14 mouse cellular contexts compared by ENCODE assay signal in genomic region chr3:70223443-70224065, GRCm38 (mm10).
A peak's percentile ranks its signal among the peaks of the same experiment; 100 is the strongest.
DNase-seq lines count a peak whose midpoint lies in the region; ATAC-seq and TF ChIP-seq lines count a peak whose summit lies in the region.
"Had no signal": no experiment of that assay in that cellular context is flagged by ENCODE, and none has a peak within 500 bp of the region (broad histone marks: within the 10 kb centered on the region; RNA-seq: fewer than 3 reads in every experiment).

No protein-coding gene starts in this region.

- H3K27ac ChIP-seq in forebrain, embryonic 12.5 days = no peak overlapping the region
- no peak overlapping the region for H3K27ac ChIP-seq in forebrain, embryonic 10.5 days
- H3K27ac ChIP-seq in embryonic facial prominence, embryonic 10.5 days (replicated peaks) = no peak overlapping the region
- H3K27ac ChIP-seq in kidney, embryonic 15.5 days = no peak overlapping the region
- H3K27ac ChIP-seq: embryonic facial prominence, embryonic 12.5 days; lung, embryonic 15.5 days had no signal

- ATAC-seq in forebrain, embryonic 12.5 days (ENCODE audit: low FRiP score) = peak; percentile 61
- no peak for ATAC-seq in kidney, embryonic 15.5 days (replicated peaks; ENCODE audit: low FRiP score)
- ATAC-seq: intestine, postnatal 0 days had no signal

- H3K36me3 ChIP-seq in forebrain, embryonic 12.5 days (replicated peaks) = no peaks in the 10 kb centered on the region
- H3K36me3 ChIP-seq in forebrain, embryonic 10.5 days (replicated peaks) = no peaks in the 10 kb centered on the region
- H3K36me3 ChIP-seq in embryonic facial prominence, embryonic 10.5 days (replicated peaks) = no peaks in the 10 kb centered on the region
- no peaks in the 10 kb centered on the region for H3K36me3 ChIP-seq in kidney, embryonic 15.5 days
- H3K36me3 ChIP-seq: embryonic facial prominence, embryonic 12.5 days; lung, embryonic 15.5 days had no signal

- H3K4me3 ChIP-seq in forebrain, embryonic 12.5 days (replicated peaks) = no peak overlapping the region
- no peak overlapping the region for H3K4me3 ChIP-seq in forebrain, embryonic 10.5 days
- no peak overlapping the region for H3K4me3 ChIP-seq in embryonic facial prominence, embryonic 10.5 days
- H3K4me3 ChIP-seq in kidney, embryonic 15.5 days (replicated peaks) = no peak overlapping the region
- H3K4me3 ChIP-seq: embryonic facial prominence, embryonic 12.5 days; lung, embryonic 15.5 days had no signal

- WGBS in forebrain, embryonic 12.5 days = 54% methylated on average over 3 of the region's 3 CpGs
- WGBS in forebrain, embryonic 10.5 days = 87% methylated on average over 3 of the region's 3 CpGs
- WGBS in embryonic facial prominence, embryonic 10.5 days = 88% methylated on average over 3 of the region's 3 CpGs
- WGBS in kidney, embryonic 15.5 days = 85% methylated on average over 3 of the region's 3 CpGs

- no peaks in the 10 kb centered on the region for H3K27me3 ChIP-seq in forebrain, embryonic 12.5 days
- H3K27me3 ChIP-seq in forebrain, embryonic 10.5 days (ENCODE audit: poor library complexity, severe bottlenecking) = no peaks in the 10 kb centered on the region
- no peaks in the 10 kb centered on the region for H3K27me3 ChIP-seq in embryonic facial prominence, embryonic 10.5 days (replicated peaks; ENCODE audit: low read depth, poor library complexity, severe bottlenecking)
- no peaks in the 10 kb centered on the region for H3K27me3 ChIP-seq in kidney, embryonic 15.5 days
- H3K27me3 ChIP-seq: embryonic facial prominence, embryonic 12.5 days; lung, embryonic 15.5 days had no signal

- TF ChIP-seq CTCF in brain, embryonic 14.5 days (IDR thresholded peaks at IDR 0.05; ENCODE audit: borderline replicate concordance, extremely low read depth, insufficient read depth, insufficient read length) = no peak

- TF ChIP-seq POLR2A in brain, embryonic 14.5 days (IDR thresholded peaks at IDR 0.05; ENCODE audit: borderline replicate concordance, extremely low read depth, insufficient read depth, insufficient read length, poor library complexity, severe bottlenecking) = no peak

- no peak overlapping the region for H3K9ac ChIP-seq in forebrain, embryonic 12.5 days
- H3K9ac ChIP-seq in kidney, embryonic 15.5 days = no peak overlapping the region
- H3K9ac ChIP-seq: embryonic facial prominence, embryonic 12.5 days; lung, embryonic 15.5 days had no signal

- H3K4me2 ChIP-seq in forebrain, embryonic 12.5 days = no peak overlapping the region
- H3K4me2 ChIP-seq in kidney, embryonic 15.5 days = no peak overlapping the region
- H3K4me2 ChIP-seq: embryonic facial prominence, embryonic 12.5 days; lung, embryonic 15.5 days had no signal

- no peaks in the 10 kb centered on the region for H3K9me3 ChIP-seq in forebrain, embryonic 12.5 days
- H3K9me3 ChIP-seq in forebrain, embryonic 10.5 days = no peaks in the 10 kb centered on the region
- no peaks in the 10 kb centered on the region for H3K9me3 ChIP-seq in embryonic facial prominence, embryonic 10.5 days
- no peaks in the 10 kb centered on the region for H3K9me3 ChIP-seq in kidney, embryonic 15.5 days (replicated peaks)
- H3K9me3 ChIP-seq: embryonic facial prominence, embryonic 12.5 days; lung, embryonic 15.5 days had no signal

- DNase-seq in forebrain, embryonic 10.5 days (ENCODE audit: extremely low spot score, low spot score) = no peak
- peak; percentile 90 for DNase-seq in brain, embryonic 14.5 days (ENCODE audit: low read depth)
- DNase-seq in layer of hippocampus, adult 8-10 months (ENCODE audit: low spot score in 2 of 2) = peak; percentile 11 to 17
- peak; percentile 37 for DNase-seq in right cerebral cortex, adult 18-20 months
- DNase-seq in embryonic facial prominence, embryonic 10.5 days (ENCODE audit: low spot score) = no peak
- no peak for DNase-seq in lung, postnatal 14 days
- DNase-seq: adrenal gland, postnatal 10 days; cerebellum, postnatal 25 days; heart, postnatal 4 days had no signal

- peaks cover 2% of the 10 kb centered on the region; the same call in 1 of the 2 replicates for H3K4me1 ChIP-seq in forebrain, embryonic 12.5 days
- no peaks in the 10 kb centered on the region for H3K4me1 ChIP-seq in forebrain, embryonic 10.5 days
- no peaks in the 10 kb centered on the region for H3K4me1 ChIP-seq in embryonic facial prominence, embryonic 10.5 days
- no peaks in the 10 kb centered on the region for H3K4me1 ChIP-seq in kidney, embryonic 15.5 days
- H3K4me1 ChIP-seq: embryonic facial prominence, embryonic 12.5 days; lung, embryonic 15.5 days had no signal

Comparison
In these comparisons a context has a peak if more than half of its experiments do, and no peak if none do; other contexts are left out.
1. DNase-seq: peak in brain, embryonic 14.5 days (single experiment), layer of hippocampus, adult 8-10 months (2 of 2) and right cerebral cortex, adult 18-20 months (single experiment); none in forebrain, embryonic 10.5 days (single experiment), embryonic facial prominence, embryonic 10.5 days (single experiment) and lung, postnatal 14 days (single experiment).